Mouse (Mus musculus): Measurements from ENCODE around the gene Fam83d. TPM values are rescaled to one million over a fixed set of nuclear protein-coding genes. Genes with fewer than 3 reads are reported as not detected.

The Fam83d gene
- polyA plus RNA-seq, 2 experiments from 2014 or later, result 0.32 to 0.53 TPM

DNA sequence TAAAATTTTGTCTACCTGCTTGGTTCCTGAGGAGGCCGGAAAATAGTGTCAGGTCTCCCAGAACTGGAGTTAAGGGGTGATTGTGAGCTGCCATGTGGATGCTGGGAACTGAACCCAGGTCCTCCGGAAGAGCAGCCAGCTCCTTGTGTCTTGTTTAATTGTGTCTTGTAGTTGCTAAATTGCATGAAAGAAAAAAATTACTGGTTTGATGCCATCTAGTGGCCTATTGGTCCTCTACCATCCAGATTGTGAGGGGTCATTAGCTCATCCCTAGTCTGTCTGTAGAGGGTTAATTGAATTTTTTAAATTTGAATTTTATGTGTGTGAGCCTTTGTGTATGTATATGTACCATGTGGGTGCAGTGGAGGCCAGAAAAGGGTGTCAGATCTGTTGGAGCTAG, 60.2 kb downstream of the Fam83d start:
- no peak for ATAC-seq

DNA sequence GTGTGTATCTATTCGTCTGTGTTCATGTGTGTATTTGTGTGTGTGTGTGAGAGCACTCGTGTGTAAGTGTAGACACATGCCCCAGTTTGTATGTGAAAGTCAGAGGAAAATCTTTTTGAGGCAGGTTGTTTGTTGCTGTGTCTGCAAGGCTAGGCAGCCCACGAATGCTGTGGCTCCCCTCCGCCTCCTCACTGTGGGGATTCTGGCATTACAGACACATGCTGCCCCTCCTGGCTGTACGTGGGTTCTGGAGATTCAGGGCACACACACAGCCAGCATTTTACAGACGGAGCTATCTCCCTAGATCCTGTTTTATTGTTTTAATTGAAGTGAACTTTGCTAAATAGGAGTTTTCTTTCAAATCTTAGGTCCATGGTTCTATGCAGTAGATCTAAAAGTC, 61.9 kb downstream of the Fam83d start:
- ATAC-seq, result no peak

DNA sequence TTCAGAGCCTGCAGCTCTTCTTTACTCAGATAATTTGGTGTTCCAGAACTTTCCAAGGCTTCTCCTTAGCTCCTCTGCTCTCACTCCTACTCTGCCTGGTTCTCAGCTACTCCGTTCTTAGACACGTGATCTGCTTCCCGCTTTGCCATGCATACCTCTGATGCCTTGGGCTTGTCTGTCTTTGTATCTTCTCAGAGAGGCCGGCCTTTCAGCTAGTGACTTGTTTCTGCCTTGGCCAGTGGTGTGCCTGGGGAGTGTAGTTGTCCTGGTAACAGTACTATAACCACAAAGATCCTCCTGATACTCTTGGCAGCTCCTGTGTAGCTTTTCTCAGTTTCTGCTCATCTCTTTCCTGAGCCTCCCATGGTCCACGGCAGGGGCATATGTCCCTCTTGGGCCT, 65.3 kb downstream of the Fam83d start:
- no peak for ATAC-seq

- no peak for ATAC-seq
Measured at GRCm38 (mm10) chr2:158833645-158834044, 65.8 kb downstream of the Fam83d start.

Other genes starting within 250 kb of the Fam83d start
- gene Slc32a1, start 157.3 kb upstream of the Fam83d start, polyA plus RNA-seq (2017; shearing (Covaris generic)), result not detected
- gene Actr5, start 143.2 kb upstream of the Fam83d start, polyA plus RNA-seq (2017; shearing (Covaris generic)), result 1 to 10 TPM; 2.1 to 2.9 TPM
- 100 to 1,000 TPM; 121 to 150 TPM for gene Ppp1r16b, start 102.7 kb upstream of the Fam83d start, polyA plus RNA-seq (2017; shearing (Covaris generic))
- gene Dhx35, start 26.7 kb downstream of the Fam83d start, polyA plus RNA-seq (2017; shearing (Covaris generic)), result 10 to 100 TPM; 12.7 to 25.7 TPM